Mouse (Mus musculus): Measurements from ENCODE around the gene Ankrd34b.
A peak's percentile ranks its signal among the peaks of the same experiment; 100 is the strongest.

The Ankrd34b gene

DNA sequence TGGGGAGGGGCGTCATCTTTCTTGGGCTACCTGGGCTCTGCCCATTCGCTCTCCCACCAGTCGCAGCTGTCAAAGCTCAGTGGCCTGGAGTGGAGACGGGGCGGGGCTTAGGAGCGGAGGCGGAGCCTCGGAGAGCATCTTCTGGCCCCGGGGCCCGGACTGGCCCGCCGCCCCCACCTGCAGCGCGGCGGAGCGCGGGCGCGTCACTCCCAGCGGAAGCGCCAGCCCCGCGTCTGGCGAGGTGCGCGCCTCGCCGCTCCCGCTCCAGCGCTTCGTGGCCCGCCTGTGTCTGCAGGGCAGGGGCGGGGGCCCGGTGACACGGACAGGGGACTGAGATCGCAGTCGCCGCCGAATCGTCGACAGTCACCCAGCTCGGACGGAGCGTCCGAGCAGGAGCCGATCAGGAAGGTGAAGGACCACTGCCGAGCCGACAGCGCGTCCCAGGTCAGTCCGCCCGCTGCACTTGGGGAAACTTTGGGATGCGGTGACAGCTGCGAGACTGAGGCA, at the start of gene Ankrd34b:
Ankrd34b (plus strand) TSS at position 139 of the 507 bp plus-strand sequence.
- peak; percentile 36 to 78 for DNase-seq

DNA sequence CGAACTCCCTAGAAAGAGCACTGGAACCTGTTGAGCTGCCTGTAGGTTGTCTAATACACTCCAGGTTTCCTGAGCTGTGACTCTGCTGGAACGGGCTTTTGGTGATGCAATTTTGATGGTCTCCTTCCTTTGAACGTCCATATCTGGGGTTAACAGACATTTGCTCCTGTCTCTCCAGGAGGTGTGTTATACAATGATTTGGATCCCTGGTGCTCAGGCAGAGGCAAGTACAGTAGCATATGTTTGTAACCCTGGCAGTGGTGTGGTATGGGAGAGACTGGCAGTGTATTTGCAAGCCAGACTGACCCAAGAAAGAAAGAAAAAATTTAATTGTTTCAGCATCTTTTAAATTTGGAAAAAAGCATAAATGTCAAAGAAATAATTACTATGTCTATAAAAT, 38.3 kb upstream of the Ankrd34b start:
- DNase-seq, result no peak

GRCm38 (mm10) chr13:92393047-92393661, 32.5 kb upstream of the Ankrd34b start:
- no peak for DNase-seq

DNA sequence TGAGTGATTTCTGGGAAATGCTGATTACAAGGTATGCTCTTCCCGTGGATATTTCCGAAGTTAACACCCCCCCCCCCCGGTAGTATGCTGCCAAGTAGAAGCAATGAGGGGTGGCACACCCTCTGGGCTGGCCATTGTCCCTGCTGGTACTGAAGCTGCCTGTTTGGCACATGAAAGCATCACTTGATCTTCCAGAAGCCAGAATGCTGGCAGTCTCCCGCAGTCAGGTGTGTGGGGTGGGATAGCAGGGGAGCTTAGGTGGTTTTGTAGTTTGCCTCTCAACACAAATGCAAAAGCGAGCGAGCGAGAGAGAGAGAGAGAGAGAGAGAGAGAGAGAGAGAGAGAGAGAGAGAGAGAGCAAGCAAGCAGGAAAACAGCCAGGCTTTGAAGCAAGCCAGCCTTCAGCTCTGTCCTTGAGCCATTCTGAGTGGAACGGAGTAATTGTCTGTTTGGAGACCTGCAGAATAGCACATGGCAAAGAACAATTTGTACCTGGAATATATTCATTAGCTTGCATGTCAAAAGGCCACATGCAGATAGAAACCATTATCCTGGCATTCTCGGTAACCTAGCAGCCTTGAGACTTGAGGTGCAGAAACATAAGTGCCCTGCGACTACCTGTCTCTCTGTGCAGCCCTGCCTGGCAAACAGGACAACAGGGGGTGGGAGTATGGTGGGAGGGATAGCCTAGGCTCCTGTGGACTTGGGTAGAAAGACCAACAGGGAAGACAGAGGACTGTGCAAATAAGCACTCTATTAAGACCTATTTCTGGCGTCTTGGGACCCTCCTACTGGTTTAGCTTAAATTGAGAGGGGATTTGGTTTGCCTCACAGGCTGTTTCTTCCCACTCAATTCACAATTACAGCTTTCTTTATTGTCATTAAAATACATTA, 27.0 kb upstream of the Ankrd34b start:
- no peak for DNase-seq

DNA sequence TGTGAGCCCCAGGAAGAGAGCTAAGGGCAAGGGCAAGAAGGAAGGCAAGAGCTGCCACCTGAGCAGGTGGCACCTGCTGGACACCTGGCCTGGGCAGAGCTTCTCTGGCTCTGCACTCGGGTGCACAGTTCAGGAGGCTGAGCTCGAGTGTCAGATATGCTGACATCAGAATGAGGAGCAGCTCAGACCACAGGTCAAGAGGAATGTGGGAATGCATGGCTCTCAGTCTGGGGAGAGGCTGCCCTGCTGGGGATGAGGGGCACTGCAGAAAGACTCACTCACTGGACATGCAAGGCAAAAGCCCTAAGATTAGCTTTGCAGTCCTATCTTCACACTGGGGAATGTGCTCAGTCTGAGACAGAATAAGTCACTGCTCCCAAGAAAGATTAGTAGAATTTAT, 23.6 kb upstream of the Ankrd34b start:
- peak; percentile 23 to 41 for DNase-seq

- DNase-seq, result no peak
Measured at GRCm38 (mm10) chr13:92403496-92403895, 22.2 kb upstream of the Ankrd34b start.

DNA sequence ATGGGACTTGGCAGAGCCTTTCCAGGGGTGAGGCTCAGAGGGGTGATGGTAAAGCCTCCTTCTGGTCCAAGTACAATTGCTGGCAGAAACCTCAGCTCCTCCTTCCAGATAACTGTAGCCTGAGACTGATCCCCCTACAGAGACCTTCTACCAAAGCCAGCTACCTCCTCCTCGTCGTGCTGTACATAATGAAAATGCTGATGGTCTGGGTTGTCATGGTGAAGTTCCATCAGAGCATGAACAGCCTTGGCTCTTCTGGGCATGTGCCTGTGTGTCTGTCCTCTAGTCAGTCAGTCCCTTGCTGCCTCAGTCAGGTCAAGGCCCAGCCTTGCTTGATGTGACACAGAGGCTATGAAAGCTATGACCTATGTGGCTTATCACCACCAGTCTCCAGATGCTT, 15.2 kb upstream of the Ankrd34b start:
- DNase-seq, result no peak

DNA sequence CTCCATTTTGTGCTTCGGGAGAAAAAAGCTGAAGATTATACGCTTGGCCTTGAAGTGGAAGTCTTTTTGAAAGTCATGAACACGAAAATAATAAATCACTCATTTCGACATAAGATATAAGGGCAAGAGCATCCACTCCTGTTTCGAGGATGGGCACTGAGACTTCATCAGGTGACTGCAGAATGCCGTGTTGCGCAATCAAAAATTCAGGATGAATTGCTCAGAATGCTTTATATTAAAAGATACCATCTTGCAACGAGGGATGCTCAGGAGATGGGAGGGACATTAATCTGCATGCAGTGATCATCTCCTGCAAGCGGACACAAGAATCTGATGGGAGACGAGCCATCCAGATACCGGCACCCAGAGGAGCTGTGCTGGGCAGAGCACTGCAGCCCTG, 6.1 kb upstream of the Ankrd34b start:
- DNase-seq, result no peak

GRCm38 (mm10) chr13:92423711-92424110, 2.0 kb upstream of the Ankrd34b start:
- no peak for DNase-seq

- DNase-seq, result peak in 1 of 2 experiments; percentile 29
Measured at GRCm38 (mm10) chr13:92426294-92427051, 777 bp downstream of the Ankrd34b start.

GRCm38 (mm10) chr13:92427351-92427855, 1.7 kb downstream of the Ankrd34b start:
- DNase-seq, result peak; percentile 9 to 27

- no peak for DNase-seq
Measured at GRCm38 (mm10) chr13:92438656-92439055, 13.0 kb downstream of the Ankrd34b start.

DNA sequence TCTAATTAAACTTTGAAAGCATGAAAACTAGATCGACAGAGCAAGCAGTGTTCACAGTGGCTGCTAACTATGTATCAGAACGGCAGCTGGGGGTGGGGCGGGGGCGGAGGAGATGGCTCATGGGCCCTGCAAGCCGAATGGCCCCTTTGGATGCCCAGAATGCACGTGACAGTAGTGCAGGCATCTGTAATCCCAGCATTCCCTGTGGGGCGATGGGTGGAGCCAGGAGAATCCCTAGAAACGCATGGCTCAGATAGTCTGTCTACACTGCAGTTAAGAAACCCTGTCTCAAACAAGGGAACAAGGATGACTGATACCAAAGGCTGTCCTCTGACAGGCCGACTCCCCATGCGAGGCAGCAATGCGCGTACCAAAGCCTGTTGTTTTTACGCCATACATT, 14.6 kb downstream of the Ankrd34b start:
- DNase-seq, result no peak

GRCm38 (mm10) chr13:92446872-92447271, 21.2 kb downstream of the Ankrd34b start:
- DNase-seq, result no peak

- DNase-seq, result no peak
Measured at GRCm38 (mm10) chr13:92464698-92465097, 39.0 kb downstream of the Ankrd34b start.

DNA sequence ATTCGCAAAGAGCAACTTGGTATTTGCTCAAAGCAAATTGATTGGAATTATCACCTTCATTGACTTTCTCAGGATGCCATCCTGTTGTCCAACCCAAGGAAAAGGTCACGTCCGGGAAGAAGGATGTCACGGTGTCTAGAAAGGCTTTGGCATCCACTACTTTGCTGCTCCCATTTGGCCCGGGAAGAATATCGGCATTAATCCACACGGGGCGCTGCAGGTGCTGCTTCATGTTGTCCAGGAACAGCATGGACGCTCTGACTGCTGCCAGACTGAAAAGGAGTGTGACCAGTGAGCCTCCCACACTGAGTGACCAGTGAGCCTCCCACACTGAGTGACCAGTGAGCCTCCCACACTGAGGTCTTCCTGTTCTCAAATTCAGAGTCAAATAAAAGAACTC, 42.2 kb downstream of the Ankrd34b start:
- DNase-seq, result peak in 1 of 2 experiments; percentile 40

- DNase-seq, result peak; percentile 36 to 67
Measured at GRCm38 (mm10) chr13:92469381-92469780, 43.7 kb downstream of the Ankrd34b start.

DNA sequence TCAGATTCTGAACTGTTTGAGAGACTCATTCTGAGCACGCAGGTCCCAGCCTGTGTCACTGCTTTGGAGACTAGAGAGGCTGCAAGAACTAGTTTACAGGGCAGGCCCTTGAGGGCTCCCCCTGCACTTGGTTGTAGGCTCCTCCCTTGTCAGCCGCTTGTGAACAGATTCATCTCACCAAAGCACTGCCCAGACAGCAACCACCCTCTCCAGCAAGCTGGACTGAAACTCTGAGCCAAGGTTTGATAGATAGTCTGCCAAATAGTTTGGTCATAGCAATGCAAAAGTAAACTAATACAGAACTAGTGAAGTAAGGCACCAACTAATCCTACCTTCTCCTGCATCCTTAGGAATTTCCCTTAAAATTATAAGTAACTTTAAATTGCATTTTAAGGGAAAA, 44.5 kb downstream of the Ankrd34b start:
- peak; percentile 37 to 38 for DNase-seq

DNA sequence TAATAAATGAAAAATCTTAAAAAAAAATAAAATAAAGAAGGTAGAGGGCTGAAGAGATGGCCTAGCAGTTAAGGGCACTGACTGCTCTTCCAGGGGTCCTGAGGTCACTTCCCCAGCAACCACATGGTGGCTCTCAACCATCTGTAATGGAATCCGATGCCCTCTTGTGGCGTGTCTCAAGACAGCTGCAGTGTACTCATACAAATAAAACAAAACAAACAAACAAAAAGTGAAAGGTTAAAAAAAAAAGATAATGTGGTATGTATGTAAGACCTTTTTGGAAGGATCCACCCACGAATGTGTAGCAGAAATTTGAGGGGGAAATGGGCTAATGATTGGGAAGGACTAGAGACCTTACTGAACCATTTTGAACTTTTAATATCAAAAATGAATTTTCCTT, 57.7 kb downstream of the Ankrd34b start:
- DNase-seq, result peak; percentile 70 to 74

DNA sequence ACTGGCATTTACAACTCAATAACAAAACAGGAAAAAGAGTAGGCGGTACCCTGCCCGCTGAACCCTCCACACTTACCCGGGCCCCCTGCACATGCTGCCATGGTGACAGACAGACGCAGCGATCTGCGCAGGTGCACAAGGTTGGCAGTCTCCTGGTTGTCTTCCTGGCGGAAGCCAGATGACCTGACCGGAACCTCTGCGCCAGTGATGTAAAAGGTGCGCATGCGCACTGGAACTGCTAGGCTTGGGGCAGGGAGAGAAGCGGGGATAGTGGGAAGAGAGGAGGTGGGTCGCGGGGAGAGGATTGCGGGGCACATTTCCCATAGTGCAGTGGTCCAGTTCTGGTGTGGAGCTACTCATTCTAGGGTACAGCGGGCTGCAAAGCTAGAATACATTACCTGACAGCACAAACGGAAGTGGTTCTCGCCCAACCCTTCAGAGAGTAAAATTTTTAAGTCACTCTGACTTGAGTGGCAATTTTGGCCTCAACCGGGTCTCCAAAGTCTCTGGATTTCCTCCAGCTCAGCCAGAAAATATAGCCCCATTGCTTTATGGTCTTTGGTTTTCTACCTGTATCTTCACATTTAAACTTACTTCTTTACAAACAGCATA, 58.3 kb downstream of the Ankrd34b start, which contains the start of gene Fam151b:
Fam151b (minus strand) TSS at position 164 of the 612 bp plus-strand sequence.
- peak; percentile 97 for DNase-seq

GRCm38 (mm10) chr13:92490817-92491216, 65.1 kb downstream of the Ankrd34b start:
- peak; percentile 46 to 63 for DNase-seq
